Mouse (Mus musculus): ENCODE data around the gene Garnl3.

Garnl3 gene

GRCm38 (mm10) chr2:32968024-32968614, 163.3 kb downstream of the Garnl3 start:
- DNase-seq (ENCODE audit: low read depth): no peak

DNA sequence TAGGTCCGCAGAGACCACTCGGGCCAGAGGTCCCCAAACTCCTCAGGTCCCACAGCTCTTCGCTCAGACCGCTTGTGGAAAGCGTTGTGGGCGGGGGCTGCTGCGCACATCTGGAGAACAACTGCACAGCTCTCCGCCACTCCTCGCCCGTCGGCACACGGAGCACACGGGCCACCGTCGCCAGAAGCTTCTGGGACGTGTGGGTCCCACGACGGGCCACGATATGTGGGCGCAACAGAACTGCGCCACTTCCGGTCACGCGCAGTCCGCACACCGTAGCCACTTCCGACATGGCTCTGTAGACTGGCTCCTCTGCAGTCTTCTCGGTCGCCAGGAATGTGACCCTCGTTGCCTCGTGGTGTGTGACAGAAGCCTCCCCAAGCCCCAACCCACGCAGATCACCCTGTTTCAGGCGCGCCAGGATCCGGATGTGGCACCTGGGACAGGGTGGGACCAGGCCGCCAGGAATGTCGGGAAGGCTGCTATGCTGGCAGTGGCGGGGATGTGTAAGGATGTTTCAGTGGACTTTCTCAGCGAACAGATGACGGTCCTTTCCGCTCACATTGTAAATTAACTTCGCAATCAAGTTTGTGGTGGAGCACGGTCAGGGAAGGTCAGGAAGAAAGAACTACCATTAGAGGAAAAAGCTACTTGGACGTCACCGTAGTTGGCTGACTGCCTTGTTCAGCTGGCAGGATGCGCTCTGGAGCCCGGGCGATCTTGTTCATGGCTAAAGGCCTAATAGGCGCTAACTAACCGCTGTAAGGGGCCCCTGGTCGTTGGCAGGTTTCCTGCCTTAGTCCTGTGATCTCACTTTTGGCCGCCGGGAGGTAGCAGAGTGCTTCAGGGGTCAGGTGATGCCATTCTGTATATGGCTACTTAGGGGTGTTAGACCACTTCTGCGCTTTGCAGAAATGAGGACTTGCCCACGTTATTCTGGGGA, 164.5 kb downstream of the Garnl3 start:
- peak; percentile 94 for DNase-seq (ENCODE audit: low read depth)

DNA sequence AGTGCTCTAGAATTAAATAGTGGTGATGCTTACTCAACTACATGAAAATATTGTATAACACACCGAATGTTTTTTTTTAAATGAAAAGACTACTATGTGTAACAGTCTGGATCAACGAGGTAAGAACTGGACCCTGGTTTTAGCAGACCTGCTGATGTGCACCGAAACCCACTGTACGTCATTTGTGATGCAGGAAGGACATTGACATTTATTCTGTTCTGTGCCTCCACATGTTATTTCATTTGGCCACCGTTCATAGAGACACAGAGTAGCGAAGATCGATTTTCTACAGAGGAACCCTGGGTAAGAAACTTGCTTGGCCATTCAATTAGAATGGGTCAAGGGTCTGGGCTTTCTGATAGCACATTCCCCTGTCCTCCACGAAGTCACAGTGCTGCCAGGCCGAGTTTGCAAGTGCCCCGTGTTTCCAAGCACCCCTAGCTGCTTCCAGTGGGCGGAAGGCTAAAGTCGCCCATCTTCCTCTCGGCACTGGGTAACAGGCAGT, 165.2 kb downstream of the Garnl3 start:
- DNase-seq (ENCODE audit: low read depth): no peak

- DNase-seq (ENCODE audit: low read depth): peak; percentile 76
Measured at GRCm38 (mm10) chr2:32965511-32966183, 165.8 kb downstream of the Garnl3 start.

GRCm38 (mm10) chr2:32964659-32965457, 166.6 kb downstream of the Garnl3 start:
- peak; percentile 51 for DNase-seq (ENCODE audit: low read depth)

GRCm38 (mm10) chr2:32963981-32964380, 167.5 kb downstream of the Garnl3 start:
- peak; percentile 46 for DNase-seq (ENCODE audit: low read depth)

DNA sequence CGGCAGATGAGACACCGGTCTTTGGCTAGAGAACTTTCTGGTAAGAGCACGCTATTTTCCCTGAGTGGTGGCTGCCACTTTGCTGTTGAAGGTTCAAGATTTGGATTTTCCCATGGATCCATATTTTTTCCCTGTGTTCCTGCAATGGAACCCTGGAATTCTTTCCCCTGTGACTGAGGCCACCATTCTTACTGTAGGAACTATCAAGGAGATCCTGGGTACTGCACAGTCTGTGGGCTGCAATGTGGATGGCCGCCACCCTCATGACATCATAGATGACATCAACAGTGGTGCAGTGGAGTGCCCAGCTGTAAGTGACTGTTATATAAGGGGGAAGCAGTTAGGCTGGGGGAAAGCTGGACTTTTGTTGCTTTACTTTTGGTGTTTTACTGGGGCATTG, 167.9 kb downstream of the Garnl3 start:
- peak; percentile 46 for DNase-seq (ENCODE audit: low read depth)

- DNase-seq (ENCODE audit: low read depth): no peak
Measured at GRCm38 (mm10) chr2:32962875-32963220, 168.6 kb downstream of the Garnl3 start.

GRCm38 (mm10) chr2:32962062-32962874, 169.2 kb downstream of the Garnl3 start:
- peak; percentile 60 for DNase-seq (ENCODE audit: low read depth)

- peak; percentile 95 for DNase-seq (ENCODE audit: low read depth)
Measured at GRCm38 (mm10) chr2:32961192-32961995, 170.1 kb downstream of the Garnl3 start, which contains the start of the genes Rpl12 and Lrsam1. Gene Rpl12, plus strand, starts transcription at chr2:32961559. Gene Lrsam1, minus strand, starts transcription at chr2:32961614.

DNA sequence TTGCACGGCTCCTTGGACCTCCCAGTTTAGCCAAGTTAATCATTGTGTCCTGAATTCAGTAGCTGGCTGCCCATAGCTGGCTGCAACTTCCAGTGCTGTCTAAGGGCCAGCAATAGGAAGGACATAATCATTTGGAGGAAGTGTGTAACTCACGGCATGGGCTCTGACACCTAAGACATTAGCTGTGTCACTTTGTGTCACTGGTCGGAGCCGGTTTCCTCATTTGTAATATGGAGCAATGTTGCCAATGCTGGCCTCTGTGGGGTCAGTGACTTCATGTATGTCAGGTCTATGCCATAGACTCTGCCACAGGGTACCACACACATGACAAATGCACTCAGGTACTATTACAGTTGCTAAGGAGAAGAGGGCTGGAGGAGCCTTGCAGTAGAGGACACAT, 171.2 kb downstream of the Garnl3 start:
- peak; percentile 63 for DNase-seq (ENCODE audit: low read depth)

DNA sequence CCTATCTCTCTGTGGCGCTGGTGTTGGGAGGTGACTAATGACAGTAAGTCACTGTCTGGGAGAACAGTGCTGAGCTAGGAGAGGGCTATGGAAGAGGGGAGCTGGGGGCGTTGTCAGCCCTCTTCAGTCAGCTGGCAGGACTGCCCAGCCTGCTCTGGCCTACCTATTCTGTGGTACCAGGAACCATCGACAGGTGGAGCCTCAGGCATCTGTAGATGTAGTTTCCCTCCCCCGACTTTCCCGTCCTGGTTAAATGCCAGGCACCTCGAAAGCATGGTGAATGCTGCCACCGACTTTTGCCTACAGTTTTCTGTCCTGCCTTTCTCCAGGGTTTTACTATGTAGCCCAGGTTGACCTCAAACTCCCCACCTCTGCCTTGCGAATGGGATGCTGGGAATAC, 174.1 kb downstream of the Garnl3 start:
- no peak for DNase-seq (ENCODE audit: low read depth)

DNA sequence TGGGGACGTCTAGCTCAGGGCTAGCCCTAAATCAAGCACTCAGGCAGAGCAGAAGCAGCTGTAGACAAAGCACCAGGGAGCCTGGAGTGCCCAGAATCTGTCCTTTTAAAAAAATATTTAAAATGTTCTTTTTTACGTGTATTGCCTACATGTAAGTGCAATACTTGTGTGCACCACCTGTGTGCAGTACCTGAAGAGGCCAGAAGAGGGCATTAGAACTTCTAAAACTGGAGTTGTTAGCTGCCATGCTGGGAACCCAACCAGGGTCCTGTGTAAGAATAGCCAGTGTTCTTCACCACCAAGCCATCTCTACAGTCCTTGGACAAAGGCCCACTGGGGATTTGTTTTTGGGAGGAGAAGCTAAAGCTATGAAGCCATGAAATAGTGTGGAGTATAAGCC, 176.9 kb downstream of the Garnl3 start:
- no peak for DNase-seq (ENCODE audit: low read depth)

- DNase-seq (ENCODE audit: low read depth): no peak
Measured at GRCm38 (mm10) chr2:32947454-32947853, 184.0 kb downstream of the Garnl3 start.

- no peak for DNase-seq (ENCODE audit: low read depth)
Measured at GRCm38 (mm10) chr2:32940483-32940882, 191.0 kb downstream of the Garnl3 start.

- peak; percentile 91 for DNase-seq (ENCODE audit: low read depth)
Measured at GRCm38 (mm10) chr2:32939418-32939817, 192.0 kb downstream of the Garnl3 start.

GRCm38 (mm10) chr2:32938741-32939140, 192.7 kb downstream of the Garnl3 start:
- no peak for DNase-seq (ENCODE audit: low read depth)

Data from 416B (cell line).